Mouse (Mus musculus): ENCODE results near the gene Tet3. TPM values are rescaled to one million over a fixed set of nuclear protein-coding genes. Genes with fewer than 3 reads are reported as not detected.
A peak's percentile ranks its signal among the peaks of the same experiment; 100 is the strongest.

Gene Tet3
- total RNA-seq, 1 experiment from 2014 or later, result 13.4 TPM

DNA sequence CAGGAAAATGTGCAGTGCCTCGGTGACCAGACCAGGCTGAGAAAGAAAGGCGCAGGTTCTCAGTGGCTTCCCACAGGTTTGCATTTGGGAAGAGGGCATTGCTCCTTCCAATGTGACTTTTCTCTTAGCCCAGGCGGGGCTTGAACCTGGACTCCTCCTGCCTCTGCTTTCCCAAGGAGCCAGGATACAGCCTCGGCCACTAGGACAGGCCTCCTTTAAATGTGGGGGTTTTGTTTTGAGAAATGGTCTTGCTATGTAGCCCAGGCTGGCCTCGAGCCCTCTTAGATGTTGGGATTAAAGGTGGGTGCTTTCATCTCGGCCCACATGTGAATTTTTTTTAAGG, 132.5 kb downstream of the Tet3 start:
- ATAC-seq (replicated peaks in 1 of 2; ENCODE audit: insufficient read depth in 1 of 2, low FRiP score in 2 of 2, low TSS enrichment in 1 of 2, low read depth in 1 of 2, poor library complexity in 2 of 2, severe bottlenecking in 2 of 2), result 0 out of 4 replicates have a peak, but pooled peaks of 1 of the 2 experiments have one; percentile 2

DNA sequence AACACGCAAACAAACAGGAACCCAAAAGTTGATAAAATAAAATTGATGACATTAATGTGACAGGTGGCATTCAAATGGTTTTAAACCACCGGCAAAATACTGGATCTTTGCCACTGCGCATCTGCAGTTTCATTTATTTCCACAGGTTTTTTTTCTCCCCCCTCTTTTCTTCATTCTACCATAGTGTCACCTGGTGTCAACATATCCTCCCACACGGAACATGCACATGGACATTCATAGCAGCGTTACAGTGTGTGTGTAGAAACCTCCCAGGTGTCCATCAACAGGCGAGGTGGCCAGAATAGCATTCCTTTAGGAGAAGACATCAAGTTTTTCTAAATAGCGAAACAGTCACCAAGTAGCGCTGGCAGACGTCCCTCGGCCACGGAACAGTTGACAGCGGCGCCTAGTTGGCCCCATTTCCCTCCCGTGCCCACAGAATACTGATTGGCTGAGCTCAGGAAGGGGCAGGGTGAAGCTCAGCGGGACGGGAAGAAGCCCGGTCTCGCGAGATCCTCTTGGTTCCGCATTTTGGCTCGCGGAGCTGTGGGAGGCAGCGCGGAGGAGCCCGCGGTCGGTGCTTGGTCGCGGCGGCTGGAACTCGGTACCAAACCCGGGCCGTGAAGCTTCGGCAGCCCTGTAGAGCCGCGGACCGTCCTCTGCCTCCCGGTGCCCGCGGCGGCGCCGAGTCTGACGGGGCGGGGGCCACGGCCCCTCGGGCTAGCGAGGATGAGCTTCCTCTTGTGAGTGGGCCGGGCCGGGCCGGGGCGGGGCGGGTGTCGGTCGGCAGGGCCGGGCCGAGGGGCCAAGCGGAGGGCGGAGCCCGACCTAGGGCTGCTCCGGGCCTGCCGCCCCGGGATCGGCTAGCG, 133.1 kb downstream of the Tet3 start, which contains the start of the genes Mthfd2 and Mob1a:
TSS of gene Mthfd2 (minus strand) at position 384 of the 869 bp plus-strand sequence.
TSS of gene Mob1a (plus strand) at position 492 of the 869 bp plus-strand sequence.
- peak; percentile 93 to 95 for ATAC-seq (replicated peaks in 1 of 2; ENCODE audit: insufficient read depth in 1 of 2, low FRiP score in 2 of 2, low TSS enrichment in 1 of 2, low read depth in 1 of 2, poor library complexity in 2 of 2, severe bottlenecking in 2 of 2)

DNA sequence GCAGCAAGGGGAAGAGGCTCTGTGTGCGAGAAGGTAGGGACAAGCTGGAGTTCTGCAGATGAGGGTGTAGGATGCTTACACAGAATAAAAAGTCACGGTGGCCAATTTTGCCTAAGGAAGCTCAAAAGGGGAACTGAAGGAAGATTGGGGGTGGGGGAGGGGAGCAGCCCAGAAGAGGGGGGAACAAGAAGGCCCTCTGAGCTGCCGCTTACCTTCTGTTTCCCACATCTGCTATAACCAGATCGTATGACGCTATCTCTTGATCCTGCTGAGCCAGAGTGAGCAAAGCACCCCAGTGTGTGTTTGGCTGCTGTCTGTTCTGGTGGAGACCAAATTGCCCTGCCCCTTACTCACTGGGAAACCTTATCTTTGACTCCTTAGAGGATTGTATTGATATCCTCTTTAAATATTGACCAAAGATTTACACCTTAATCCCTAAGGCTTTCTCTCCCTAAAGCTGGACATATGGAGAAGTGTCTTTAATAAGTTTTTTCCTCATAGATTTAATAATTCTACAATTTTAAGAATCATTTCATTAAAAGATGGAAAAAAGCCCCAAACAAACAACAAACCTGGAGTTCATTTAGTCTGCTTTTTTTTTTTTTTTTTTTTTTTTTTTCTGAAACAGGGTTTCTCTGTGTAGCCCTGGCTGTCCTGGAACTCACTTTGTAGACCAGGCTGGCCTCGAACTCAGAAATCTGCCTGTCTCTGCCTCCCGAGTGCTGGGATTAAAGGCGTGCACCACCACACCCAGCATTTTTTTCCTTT, 135.0 kb downstream of the Tet3 start:
- peak; percentile 59 to 66 for ATAC-seq (replicated peaks in 1 of 2; ENCODE audit: insufficient read depth in 1 of 2, low FRiP score in 2 of 2, low TSS enrichment in 1 of 2, low read depth in 1 of 2, poor library complexity in 2 of 2, severe bottlenecking in 2 of 2)

DNA sequence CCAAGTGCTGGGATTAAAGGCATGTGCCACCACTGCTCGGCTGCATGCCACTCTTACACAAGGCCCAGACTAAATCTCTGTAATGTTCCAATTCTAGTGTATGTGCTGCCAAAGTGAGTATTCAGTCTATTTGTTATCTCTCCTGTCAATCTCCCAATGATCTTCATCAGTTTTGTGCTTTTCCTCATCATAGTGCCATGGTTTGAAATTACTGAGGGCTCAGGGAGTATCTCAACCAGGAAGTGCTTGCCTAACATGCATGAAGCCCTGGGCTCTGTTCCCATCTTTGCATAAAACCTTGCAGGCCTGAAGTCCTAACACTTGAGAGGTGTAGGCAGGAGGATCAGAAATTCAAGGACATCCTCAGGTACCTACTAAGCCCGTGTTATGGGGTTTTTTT, 136.1 kb downstream of the Tet3 start:
- no peak for ATAC-seq (replicated peaks in 1 of 2; ENCODE audit: insufficient read depth in 1 of 2, low FRiP score in 2 of 2, low TSS enrichment in 1 of 2, low read depth in 1 of 2, poor library complexity in 2 of 2, severe bottlenecking in 2 of 2)

DNA sequence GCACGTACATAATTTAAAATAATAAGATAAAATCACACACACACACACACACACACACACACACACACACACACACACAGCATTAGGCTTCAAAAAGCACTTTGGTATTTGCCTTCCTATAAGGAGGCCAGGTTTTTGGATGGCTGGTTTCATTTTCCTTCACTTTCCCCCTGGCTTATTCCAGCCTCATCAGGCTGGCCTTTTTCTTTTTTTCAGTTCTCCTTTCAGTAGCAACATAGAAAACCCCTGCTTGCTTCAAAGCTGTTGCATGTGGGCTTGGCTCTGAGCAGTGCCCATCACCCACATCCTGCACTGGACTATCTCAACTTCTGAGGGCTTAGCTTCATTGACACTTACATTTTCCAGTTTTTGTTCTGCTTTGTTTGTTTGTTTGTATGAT, 137.0 kb downstream of the Tet3 start:
- no peak for ATAC-seq (replicated peaks in 1 of 2; ENCODE audit: insufficient read depth in 1 of 2, low FRiP score in 2 of 2, low TSS enrichment in 1 of 2, low read depth in 1 of 2, poor library complexity in 2 of 2, severe bottlenecking in 2 of 2)

DNA sequence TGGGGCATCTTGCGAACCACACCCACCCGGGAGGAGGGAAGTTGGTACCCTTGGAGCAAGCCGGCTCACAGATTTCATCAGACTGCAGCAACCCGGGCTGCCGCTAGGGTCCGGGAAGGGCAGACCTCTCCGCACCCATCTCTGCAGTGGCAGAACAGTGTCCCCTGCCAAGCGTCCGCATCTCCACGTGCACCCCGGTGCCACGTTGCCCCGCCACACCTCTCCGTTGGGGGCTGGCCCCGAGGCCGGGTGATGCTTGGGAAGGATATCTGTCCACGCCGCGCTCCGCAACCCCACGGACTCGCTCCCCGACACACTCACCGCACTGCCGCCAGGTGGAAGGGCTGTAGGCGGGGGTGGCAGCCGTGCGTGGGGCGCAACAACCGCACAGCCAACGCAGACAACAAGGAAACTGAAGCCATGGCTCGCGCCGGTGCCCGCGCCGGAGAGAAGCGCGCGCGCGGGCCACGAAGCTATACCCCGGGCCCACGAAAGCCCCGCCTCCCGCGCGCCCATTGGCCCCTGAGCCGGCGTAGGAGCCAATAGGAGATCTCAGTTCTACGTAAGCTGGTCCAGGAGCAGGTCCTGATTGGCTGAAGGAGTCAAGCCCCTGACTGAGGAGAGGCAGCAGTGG, 141.7 kb downstream of the Tet3 start:
- peak; percentile 97 to 98 for ATAC-seq (replicated peaks in 1 of 2; ENCODE audit: insufficient read depth in 1 of 2, low FRiP score in 2 of 2, low TSS enrichment in 1 of 2, low read depth in 1 of 2, poor library complexity in 2 of 2, severe bottlenecking in 2 of 2)

DNA sequence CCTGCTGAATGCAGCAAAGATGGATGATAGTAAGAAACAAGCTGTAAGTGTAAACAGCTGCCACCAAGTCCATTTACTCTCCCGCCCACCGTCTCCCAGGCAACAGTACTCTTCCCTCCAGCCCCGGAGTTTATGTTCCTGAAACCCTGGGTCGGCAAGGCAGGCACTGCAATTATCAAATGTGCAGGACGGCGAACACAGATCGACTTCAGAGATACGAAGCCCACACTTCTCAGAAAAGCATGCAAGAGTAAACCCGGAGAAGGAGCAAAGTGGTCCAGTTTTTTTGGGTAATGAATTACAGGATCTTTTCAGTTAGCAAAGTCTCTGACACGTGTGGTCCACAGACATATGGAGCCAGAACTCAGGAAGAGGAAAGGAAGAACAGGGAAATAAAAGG, 142.9 kb downstream of the Tet3 start:
- ATAC-seq (replicated peaks in 1 of 2; ENCODE audit: insufficient read depth in 1 of 2, low FRiP score in 2 of 2, low TSS enrichment in 1 of 2, low read depth in 1 of 2, poor library complexity in 2 of 2, severe bottlenecking in 2 of 2), result no peak

DNA sequence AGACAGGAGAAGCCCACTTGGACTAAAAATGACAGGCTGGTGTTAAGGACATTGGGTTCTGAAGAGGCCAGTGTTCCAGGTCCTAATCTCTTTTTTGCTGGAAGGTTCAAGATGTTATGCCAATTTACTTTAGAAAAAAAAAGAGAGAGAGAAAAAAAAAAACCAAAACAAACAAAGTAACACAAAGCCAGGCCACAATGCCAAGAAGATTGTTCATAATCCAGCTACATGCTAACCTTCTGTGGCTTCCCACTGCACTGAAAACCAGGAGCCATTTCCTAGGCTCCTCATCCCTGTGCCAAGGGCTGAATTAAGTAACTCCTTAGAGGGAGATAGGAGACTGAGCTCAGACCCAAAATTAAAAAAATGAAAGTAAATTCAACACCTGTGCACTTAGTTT, 143.6 kb downstream of the Tet3 start:
- no peak for ATAC-seq (replicated peaks in 1 of 2; ENCODE audit: insufficient read depth in 1 of 2, low FRiP score in 2 of 2, low TSS enrichment in 1 of 2, low read depth in 1 of 2, poor library complexity in 2 of 2, severe bottlenecking in 2 of 2)

DNA sequence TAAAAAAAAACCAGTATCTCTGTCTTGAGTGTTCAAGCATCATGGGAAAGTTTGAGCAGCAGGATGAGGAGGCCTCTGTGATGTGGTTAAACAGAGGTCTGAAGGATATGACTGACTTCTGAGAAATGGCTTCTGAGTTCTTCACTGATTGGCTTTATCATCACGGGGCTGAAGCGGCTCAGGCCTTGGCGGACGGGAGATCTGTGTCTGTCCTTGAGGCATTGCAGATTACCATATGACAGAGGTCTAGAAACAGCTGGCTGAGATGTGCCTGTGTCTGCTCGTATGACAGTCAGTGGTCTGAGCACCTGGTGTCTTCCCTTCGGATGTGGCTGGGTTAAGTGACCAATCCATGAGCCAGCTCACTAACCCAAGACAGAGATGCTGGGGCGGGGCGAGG, 146.4 kb downstream of the Tet3 start:
- no peak for ATAC-seq (replicated peaks in 1 of 2; ENCODE audit: insufficient read depth in 1 of 2, low FRiP score in 2 of 2, low TSS enrichment in 1 of 2, low read depth in 1 of 2, poor library complexity in 2 of 2, severe bottlenecking in 2 of 2)

Other genes starting within 250 kb of the Tet3 start
- not detected in 2 replicates for gene Slc4a5, start 239.3 kb downstream of the Tet3 start, total RNA-seq (2017)
- gene Mthfd2, start 133.2 kb downstream of the Tet3 start, total RNA-seq (2017), result 11.4 and 11.9 TPM in 2 replicates
- gene Mob1a, start 133.1 kb downstream of the Tet3 start, total RNA-seq (2017), result 136 and 163 TPM in 2 replicates
- 53.2 and 53.4 TPM in 2 replicates for gene Bola3, start 109.9 kb downstream of the Tet3 start, total RNA-seq (2017)
- 52.6 and 55.5 TPM in 2 replicates for gene Dguok, start 47.9 kb upstream of the Tet3 start, total RNA-seq (2017)
- not detected in 2 replicates for gene Actg2, start 77.2 kb upstream of the Tet3 start, total RNA-seq (2017)
- gene Stambp, start 113.6 kb upstream of the Tet3 start, total RNA-seq (2017), result 6.0 and 10.6 TPM in 2 replicates
- gene Clec4f, start 197.1 kb upstream of the Tet3 start, total RNA-seq (2017), result not detected in 2 replicates
- gene Cd207, start 218.8 kb upstream of the Tet3 start, total RNA-seq (2017), result not detected in 2 replicates

All from hematopoietic stem cell, adult 5-6 weeks (primary cell).